Mouse (Mus musculus) CH12F3 (cell line): Measurements from ENCODE around the gene Tshr.
"Not testable (repeated sequence)": the region's sequence is repeated elsewhere in the genome, so short reads cannot be mapped to it uniquely, and the experiment has no call there.

ENCODE experiments used
- in situ Hi-C: fragments of 300-500 bp; cut with MboI; formaldehyde crosslinking; loops from 2 replicates; pipeline ENCODE4 v1.14.3; 2020; ENCODE audit warnings: low sequenced_read_pairs

The Tshr gene

GRCm38 (mm10) chr12:91384281-91385017 is at the start of gene Tshr, which contains the start of gene Cep128:
TSS of gene Tshr (plus strand) at chr12:91384563.
TSS of gene Cep128 (minus strand) at chr12:91384409.
- in situ Hi-C loops = no loop called here

- in situ Hi-C loops = not testable (repeated sequence)
Observed at GRCm38 (mm10) chr12:91338656-91339055, 45.7 kb upstream of the Tshr start.

- in situ Hi-C loops = no loop called here
Observed at GRCm38 (mm10) chr12:91353783-91354182, 30.6 kb upstream of the Tshr start.

GRCm38 (mm10) chr12:91369173-91369572 is 15.2 kb upstream of the Tshr start:
- in situ Hi-C loops = no loop called here

- in situ Hi-C loops = no loop called here
Observed at GRCm38 (mm10) chr12:91383516-91384264, 673 bp upstream of the Tshr start.

- in situ Hi-C loops = loop anchor here (25.0 kb wide), 1 partner anchor 387 kb away; the partner anchor contains the start of gene Ston2
Observed at GRCm38 (mm10) chr12:91400232-91401048, 16.1 kb downstream of the Tshr start.

- in situ Hi-C loops = loop anchor here (25.0 kb wide), 1 partner anchor 386 kb away; the partner anchor contains the start of gene Ston2
Observed at GRCm38 (mm10) chr12:91401049-91401352, 16.6 kb downstream of the Tshr start.

GRCm38 (mm10) chr12:91410306-91410705 is 25.9 kb downstream of the Tshr start:
- in situ Hi-C loops = loop anchor here (25.0 kb wide), 1 partner anchor 377 kb away; the partner anchor contains the start of gene Ston2

- in situ Hi-C loops = loop anchor here (25.0 kb wide), 1 partner anchor 375 kb away; the partner anchor contains the start of gene Ston2
Observed at GRCm38 (mm10) chr12:91412461-91413182, 28.3 kb downstream of the Tshr start.

- in situ Hi-C loops = loop anchor here (25.0 kb wide), 1 partner anchor 372 kb away; the partner anchor contains the start of gene Ston2
Observed at GRCm38 (mm10) chr12:91415112-91415511, 30.7 kb downstream of the Tshr start.

- in situ Hi-C loops = loop anchor here (25.0 kb wide), 1 partner anchor 370 kb away; the partner anchor contains the start of gene Ston2
Observed at GRCm38 (mm10) chr12:91416828-91417227, 32.5 kb downstream of the Tshr start.

GRCm38 (mm10) chr12:91418791-91419190 is 34.4 kb downstream of the Tshr start:
- in situ Hi-C loops = loop anchor here (25.0 kb wide), 1 partner anchor 369 kb away; the partner anchor contains the start of gene Ston2

- in situ Hi-C loops = loop anchor here (25.0 kb wide), 1 partner anchor 366 kb away; the partner anchor contains the start of gene Ston2
Observed at GRCm38 (mm10) chr12:91421272-91421671, 36.9 kb downstream of the Tshr start.

GRCm38 (mm10) chr12:91423125-91423820 is 38.9 kb downstream of the Tshr start:
- in situ Hi-C loops = loop anchor here (25.0 kb wide), 1 partner anchor 364 kb away; the partner anchor contains the start of gene Ston2

GRCm38 (mm10) chr12:91426499-91426898 is 42.1 kb downstream of the Tshr start:
- in situ Hi-C loops = no loop called here

GRCm38 (mm10) chr12:91427129-91427528 is 42.8 kb downstream of the Tshr start:
- in situ Hi-C loops = no loop called here

- in situ Hi-C loops = no loop called here
Observed at GRCm38 (mm10) chr12:91482195-91482733, 97.9 kb downstream of the Tshr start.

- in situ Hi-C loops = no loop called here
Observed at GRCm38 (mm10) chr12:91486342-91486741, 102.0 kb downstream of the Tshr start.

GRCm38 (mm10) chr12:91488406-91488805 is 104.0 kb downstream of the Tshr start:
- in situ Hi-C loops = no loop called here
